Mouse (Mus musculus): ENCODE results near the gene Lingo2. TPM values are rescaled to one million over a fixed set of nuclear protein-coding genes. Genes with fewer than 3 reads are reported as not detected.

Gene Lingo2
- polyA plus RNA-seq, 1 experiment from 2014 or later = 1.3 TPM

MicroRNA genes within 50 kb of the gene (microRNA counts, 519-probe panel; counts per million panel counts)
- 32.2 counts per million for microRNA mmu-miR-873
- 32.2 counts per million for microRNA mmu-miR-876-3p
- microRNA mmu-miR-876-5p = 32.2 counts per million

Small RNA genes lying within 50 kb of the gene (microRNA-seq; reads per million reads assigned to microRNA genes)
- gene Mir873a (ENCODE audit: borderline number of aligned reads) = not detected
- gene Mir873b (ENCODE audit: borderline number of aligned reads) = not detected
- gene Mir876 (ENCODE audit: borderline number of aligned reads) = not detected
